Mouse (Mus musculus) G1E (cell line): Measurements from ENCODE around the gene Nlk. TPM values are rescaled to one million over a fixed set of nuclear protein-coding genes. Genes with fewer than 3 reads are reported as not detected.

Experiments
- ATAC-seq: 2 replicates; pipeline ENCODE4 v1.8.0; 2016; ENCODE audit warnings: mild to moderate bottlenecking; ENCODE audit not compliant: insufficient number of reproducible peaks, poor library complexity, low FRiP score, severe bottlenecking; ENCODE audit errors: extremely low read depth
- DNase-seq: peaks from one replicate; pipeline ENCODE4 v3.0.0; 2012; ENCODE audit warnings: low spot score
- H3K27me3 ChIP-seq: 2 replicates; pipeline ENCODE4 v1.6.1; 2012; ENCODE audit warnings: mild to moderate bottlenecking, low read length, inconsistent platforms; ENCODE audit not compliant: insufficient read depth
- H3K36me3 ChIP-seq: replicated peaks from 2 replicates; pipeline ENCODE3; 2012; ENCODE audit warnings: mild to moderate bottlenecking, inconsistent platforms
- H3K4me1 ChIP-seq: 2 replicates; pipeline ENCODE4 v1.6.1; 2012; ENCODE audit warnings: low read depth, low read length, inconsistent platforms, mixed read lengths; ENCODE audit not compliant: insufficient read depth
- H3K4me3 ChIP-seq: 2 replicates; pipeline ENCODE4 v1.5.1; 2012; ENCODE audit warnings: low read depth, mild to moderate bottlenecking, inconsistent platforms, low read length, moderate library complexity, mixed read lengths
- H3K9me3 ChIP-seq: replicated peaks from 2 replicates; pipeline ENCODE4 v1.6.1; 2012; ENCODE audit warnings: inconsistent platforms
- CTCF ChIP-seq: IDR thresholded peaks from 2 replicates; pipeline ENCODE4 v1.5.1; 2012; ENCODE audit warnings: low read depth, low read length, inconsistent platforms, mixed read lengths
- GATA1 ChIP-seq: IDR thresholded peaks from 2 replicates; pipeline ENCODE4 v1.6.1; 2012; ENCODE audit warnings: borderline replicate concordance, low read length, inconsistent platforms, mixed read lengths
- GATA2 ChIP-seq: IDR thresholded peaks from 2 replicates; pipeline ENCODE4 v1.6.1; 2012; ENCODE audit warnings: low read depth, low read length, inconsistent platforms, borderline replicate concordance
- POLR2AphosphoS5 ChIP-seq: IDR thresholded peaks from 2 replicates; pipeline ENCODE4 v1.6.1; 2012; ENCODE audit warnings: low read depth, low read length, inconsistent platforms; ENCODE audit not compliant: insufficient replicate concordance
- TAL1 ChIP-seq: conservative IDR thresholded peaks from 2 replicates; pipeline ENCODE4 v1.6.1; 2012; ENCODE audit warnings: low read depth, low read length, inconsistent platforms, mixed read lengths
- polyA plus RNA-seq: library from polyadenylated mRNA; stranded (reverse); fragments of >175 nt; gene quantifications from 2 replicates; pipeline ENCODE4 v1.2.3, GENCODE M21; 2012
- total RNA-seq, 2 experiments: library from RNA; stranded (forward) in 1 of 2; stranded (reverse) in 1 of 2; fragments of 200-1000 nt in 1 of 2; fragments of >200 nt in 1 of 2; fragmentation: Nextera tagmentation in 1 of 2; gene quantifications; 2 replicates each; pipeline ENCODE4 v1.2.3; 2014 to 2017

Gene Nlk
- total and polyA plus RNA-seq, 3 experiments: 8.2 to 32.9 (median 29.4) TPM

GRCm38 (mm10) chr11:78530001-78530400, 167.2 kb downstream of the Nlk start:
- no peak overlapping the region for H3K4me3 ChIP-seq
- no peaks in the 10 kb centered on the region for H3K9me3 ChIP-seq
- H3K27me3 ChIP-seq: no peaks in the 10 kb centered on the region
- ATAC-seq: no peak
- peaks cover 67% of the 10 kb centered on the region for H3K36me3 ChIP-seq
- peaks cover 10% of the 10 kb centered on the region for H3K4me1 ChIP-seq
- TF ChIP-seq CTCF (no peak), TAL1 (no peak), GATA2 (no peak), POLR2AphosphoS5 (no peak), GATA1 (no peak)
- no peak for DNase-seq

- ATAC-seq (no peak), DNase-seq (no peak)
- Histone ChIP-seq H3K4me1 (0 out of 2 replicates have a peak, but pooled peaks cover 3% of the 10 kb centered on the region), H3K4me3 (no peak overlapping the region), H3K9me3 (no peaks in the 10 kb centered on the region), H3K36me3 (peaks cover 80% of the 10 kb centered on the region), H3K27me3 (no peaks in the 10 kb centered on the region)
- TF ChIP-seq TAL1: no peak
- TF ChIP-seq POLR2AphosphoS5: no peak
- no peak for TF ChIP-seq CTCF
- TF ChIP-seq GATA1: no peak
- no peak for TF ChIP-seq GATA2
Measured at GRCm38 (mm10) chr11:78528714-78529113, 168.5 kb downstream of the Nlk start.

GRCm38 (mm10) chr11:78524838-78525237, 172.3 kb downstream of the Nlk start:
- peaks cover 5% of the 10 kb centered on the region; the same call in 1 of the 2 replicates for H3K4me1 ChIP-seq
- peaks cover 100% of the 10 kb centered on the region for H3K36me3 ChIP-seq
- no peak for TF ChIP-seq GATA1
- no peak for TF ChIP-seq GATA2
- TF ChIP-seq TAL1: no peak
- TF ChIP-seq POLR2AphosphoS5: no peak
- TF ChIP-seq CTCF: no peak
- no peaks in the 10 kb centered on the region for H3K9me3 ChIP-seq
- ATAC-seq (no peak), DNase-seq (no peak)
- no peak overlapping the region for H3K4me3 ChIP-seq
- H3K27me3 ChIP-seq: no peaks in the 10 kb centered on the region

GRCm38 (mm10) chr11:78523241-78523955, 173.8 kb downstream of the Nlk start:
- H3K4me3 ChIP-seq: no peak overlapping the region
- H3K27me3 ChIP-seq: no peaks in the 10 kb centered on the region
- peaks cover 12% of the 10 kb centered on the region for H3K4me1 ChIP-seq
- TF ChIP-seq GATA2: no peak
- no peak for TF ChIP-seq GATA1
- TF ChIP-seq POLR2AphosphoS5: no peak
- TF ChIP-seq CTCF: no peak
- no peak for TF ChIP-seq TAL1
- peaks cover 100% of the 10 kb centered on the region for H3K36me3 ChIP-seq
- ATAC-seq: no peak
- H3K9me3 ChIP-seq: no peaks in the 10 kb centered on the region
- DNase-seq: no peak

- no peaks in the 10 kb centered on the region for H3K9me3 ChIP-seq
- H3K4me3 ChIP-seq: no peak overlapping the region
- TF ChIP-seq TAL1 (no peak), POLR2AphosphoS5 (no peak), GATA2 (no peak)
- peaks cover 9% of the 10 kb centered on the region for H3K4me1 ChIP-seq
- H3K36me3 ChIP-seq: peaks cover 100% of the 10 kb centered on the region
- ATAC-seq (no peak), DNase-seq (no peak)
- H3K27me3 ChIP-seq: no peaks in the 10 kb centered on the region
Measured at GRCm38 (mm10) chr11:78522481-78522997, 174.6 kb downstream of the Nlk start.

GRCm38 (mm10) chr11:78521880-78522279, 175.3 kb downstream of the Nlk start:
- DNase-seq: no peak
- ATAC-seq: no peak
- TF ChIP-seq GATA2: no peak

GRCm38 (mm10) chr11:78518931-78519330, 178.2 kb downstream of the Nlk start:
- Histone ChIP-seq H3K9me3 (no peaks in the 10 kb centered on the region), H3K27me3 (no peaks in the 10 kb centered on the region), H3K4me3 (no peak overlapping the region), H3K36me3 (peaks cover 95% of the 10 kb centered on the region), H3K4me1 (peaks cover 21% of the 10 kb centered on the region)
- TF ChIP-seq POLR2AphosphoS5: no peak
- no peak for ATAC-seq
- DNase-seq: no peak

More at GRCm38 (mm10) chr11:78521880-78522279, 175.3 kb downstream of the Nlk start:
- H3K4me3 ChIP-seq: no peak overlapping the region
- H3K4me1 ChIP-seq: peaks cover 9% of the 10 kb centered on the region
- no peaks in the 10 kb centered on the region for H3K27me3 ChIP-seq
- H3K36me3 ChIP-seq: peaks cover 96% of the 10 kb centered on the region
- H3K9me3 ChIP-seq: no peaks in the 10 kb centered on the region

Other genes with a start within 250 kb of the Nlk start
- gene Slc46a1, start 231.7 kb downstream of the Nlk start, total RNA-seq (2014; fragmentation: Nextera tagmentation): not detected in 2 replicates
- 0.11 and 0.12 TPM in 2 replicates for gene Slc46a1, start 231.7 kb downstream of the Nlk start, total RNA-seq (2017)
- gene Slc46a1, start 231.7 kb downstream of the Nlk start, polyA plus RNA-seq: not detected in 2 replicates
- not detected in 2 replicates for gene Sarm1, start 199.6 kb downstream of the Nlk start, total RNA-seq (2014; fragmentation: Nextera tagmentation)
- gene Sarm1, start 199.6 kb downstream of the Nlk start, total RNA-seq (2017): 0.06 and 0.22 TPM in 2 replicates
- gene Sarm1, start 199.6 kb downstream of the Nlk start, polyA plus RNA-seq: not detected in 2 replicates
- gene Vtn, start 198.3 kb downstream of the Nlk start, total RNA-seq (2014; fragmentation: Nextera tagmentation): not detected in 2 replicates
- gene Vtn, start 198.3 kb downstream of the Nlk start, total RNA-seq (2017): not detected in 2 replicates
- gene Vtn, start 198.3 kb downstream of the Nlk start, polyA plus RNA-seq: not detected in 2 replicates
- not detected in 2 replicates for gene Sebox, start 193.9 kb downstream of the Nlk start, total RNA-seq (2014; fragmentation: Nextera tagmentation)
- gene Sebox, start 193.9 kb downstream of the Nlk start, total RNA-seq (2017): 0.23 TPM in 1 of 2 replicates, not detected in the other
- gene Sebox, start 193.9 kb downstream of the Nlk start, polyA plus RNA-seq: not detected in 2 replicates
- gene Tmem199, start 185.2 kb downstream of the Nlk start, total RNA-seq (2014; fragmentation: Nextera tagmentation): 19.7 and 25.8 TPM in 2 replicates
- gene Tmem199, start 185.2 kb downstream of the Nlk start, total RNA-seq (2017): 51.6 and 60.5 TPM in 2 replicates
- 15.8 and 17.4 TPM in 2 replicates for gene Tmem199, start 185.2 kb downstream of the Nlk start, polyA plus RNA-seq
- gene Poldip2, start 185.2 kb downstream of the Nlk start, total RNA-seq (2014; fragmentation: Nextera tagmentation): 72.5 and 92.3 TPM in 2 replicates
- 62.0 and 72.9 TPM in 2 replicates for gene Poldip2, start 185.2 kb downstream of the Nlk start, total RNA-seq (2017)
- gene Poldip2, start 185.2 kb downstream of the Nlk start, polyA plus RNA-seq: 66.1 and 73.0 TPM in 2 replicates
- 11.7 and 12.9 TPM in 2 replicates for gene Tnfaip1, start 161.0 kb downstream of the Nlk start, total RNA-seq (2014; fragmentation: Nextera tagmentation)
- gene Tnfaip1, start 161.0 kb downstream of the Nlk start, total RNA-seq (2017): 3.7 and 3.8 TPM in 2 replicates
- gene Tnfaip1, start 161.0 kb downstream of the Nlk start, polyA plus RNA-seq: 5.1 and 6.0 TPM in 2 replicates
- gene Ift20, start 161.0 kb downstream of the Nlk start, total RNA-seq (2014; fragmentation: Nextera tagmentation): 139 and 142 TPM in 2 replicates
- gene Ift20, start 161.0 kb downstream of the Nlk start, total RNA-seq (2017): 112 and 118 TPM in 2 replicates
- gene Ift20, start 161.0 kb downstream of the Nlk start, polyA plus RNA-seq: 35.4 and 46.3 TPM in 2 replicates
- gene Tmem97, start 146.6 kb downstream of the Nlk start, total RNA-seq (2014; fragmentation: Nextera tagmentation): 54.8 and 65.1 TPM in 2 replicates
- 67.8 and 70.1 TPM in 2 replicates for gene Tmem97, start 146.6 kb downstream of the Nlk start, total RNA-seq (2017)
- gene Tmem97, start 146.6 kb downstream of the Nlk start, polyA plus RNA-seq: 30.4 and 30.8 TPM in 2 replicates
- 26.0 and 29.9 TPM in 2 replicates for gene Ccnq, start 54.4 kb upstream of the Nlk start, total RNA-seq (2014; fragmentation: Nextera tagmentation)
- gene Ccnq, start 54.4 kb upstream of the Nlk start, total RNA-seq (2017): 36.1 and 41.1 TPM in 2 replicates
- gene Ccnq, start 54.4 kb upstream of the Nlk start, polyA plus RNA-seq: 50.8 and 51.4 TPM in 2 replicates
- 15.2 and 24.9 TPM in 2 replicates for gene Lyrm9, start 129.2 kb upstream of the Nlk start, total RNA-seq (2014; fragmentation: Nextera tagmentation)
- 52.1 and 86.5 TPM in 2 replicates for gene Lyrm9, start 129.2 kb upstream of the Nlk start, total RNA-seq (2017)
- gene Lyrm9, start 129.2 kb upstream of the Nlk start, polyA plus RNA-seq: 211 and 274 TPM in 2 replicates
- gene Nos2, start 223.4 kb upstream of the Nlk start, total RNA-seq (2014; fragmentation: Nextera tagmentation): not detected in 2 replicates
- gene Nos2, start 223.4 kb upstream of the Nlk start, total RNA-seq (2017): 0.06 TPM in 1 of 2 replicates, not detected in the other
- not detected in 2 replicates for gene Nos2, start 223.4 kb upstream of the Nlk start, polyA plus RNA-seq